In the genomic region with DNA sequence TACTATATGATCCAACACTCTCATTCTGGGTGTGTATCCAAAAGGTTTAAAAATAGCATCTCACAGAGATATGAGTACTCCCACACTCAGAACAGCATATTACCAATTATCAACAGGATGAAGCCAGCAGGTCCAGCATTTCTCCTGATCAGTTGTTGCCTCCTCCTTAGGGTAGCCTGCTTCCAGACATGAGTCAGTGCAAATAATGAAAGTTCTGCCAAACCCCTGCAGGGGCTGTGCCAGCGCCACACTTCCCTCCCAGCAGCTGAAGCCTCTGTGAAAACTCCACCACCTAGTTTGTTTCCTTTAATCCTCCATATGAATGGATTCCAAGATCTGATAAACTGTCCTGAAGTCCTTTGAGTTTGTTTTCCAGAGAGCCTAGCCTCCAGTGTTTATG, we compare ENCODE assay signal across 27 mouse cellular contexts. TPM values are rescaled to one million over a fixed set of nuclear protein-coding genes. Genes with fewer than 3 reads are reported as not detected.
DNase-seq lines count a peak whose midpoint lies in the region; ATAC-seq and TF ChIP-seq lines count a peak whose summit lies in the region.
"Had no signal": no experiment of that assay in that cellular context is flagged by ENCODE, and none has a peak within 500 bp of the region (broad histone marks: within the 10 kb centered on the region; RNA-seq: fewer than 3 reads in every experiment).

No protein-coding gene starts in this region.

- H3K27me3 ChIP-seq in hindbrain, embryonic 14.5 days (ENCODE audit: control insufficient read depth, insufficient read depth, low read length): peaks cover 24% of the 10 kb centered on the region

- H3K4me1 ChIP-seq in hindbrain, embryonic 14.5 days (replicated peaks; ENCODE audit: control insufficient read depth, insufficient read depth, low read length): peaks cover 6% of the 10 kb centered on the region; the same call in 1 of the 2 replicates

- H3K9ac ChIP-seq in hindbrain, embryonic 14.5 days: no peak overlapping the region
- H3K9ac ChIP-seq: forebrain, embryonic 12.5 days; hindbrain, embryonic 15.5 days; limb, embryonic 12.5 days; liver, embryonic 12.5 days; lung, embryonic 14.5 days; neural tube, embryonic 15.5 days had no signal

- H3K27ac ChIP-seq in layer of hippocampus, adult 2 months: peak overlapping the region; percentile 23; the same call in 1 of the 2 replicates
- no peak overlapping the region for H3K27ac ChIP-seq in hindbrain, embryonic 14.5 days
- H3K27ac ChIP-seq: embryonic facial prominence, embryonic 10.5 days; forebrain, embryonic 12.5 days; hindbrain, embryonic 15.5 days; limb, embryonic 12.5 days; liver, embryonic 12.5 days; neural tube, embryonic 15.5 days had no signal

- peak; percentile 14 to 20 for DNase-seq in layer of hippocampus, adult 2 months (ENCODE audit: low spot score in 2 of 2)
- no peak for DNase-seq in layer of hippocampus, postnatal 25 days (ENCODE audit: extremely low spot score in 1 of 2, low spot score in 1 of 2)
- DNase-seq in 3134 (ENCODE audit: extremely low read depth, insufficient read length, low spot score) (peak; percentile 17), 3T3-L1 (ENCODE audit: low read depth, low spot score) (peak; percentile 59)
- DNase-seq in layer of hippocampus, adult 9-10 months (ENCODE audit: low spot score): peak; percentile 12
- DNase-seq in hindbrain, embryonic 14.5 days (ENCODE audit: low spot score): no peak
- no peak for DNase-seq in natural killer cell, adult 2 months (ENCODE audit: low spot score in 2 of 2)
- DNase-seq: adrenal gland, postnatal 25 days; cerebellum, adult 9-10 months; gastrocnemius, postnatal 36 days; heart, postnatal 14 days; kidney, postnatal 36 days; lung, embryonic 14.5 days; midbrain, embryonic 14.5 days; thymus, postnatal 25 days had no signal

- 0 out of 2 replicates have a peak, but pooled peaks cover 4% of the 10 kb centered on the region for H3K9me3 ChIP-seq in hindbrain, embryonic 14.5 days (ENCODE audit: control insufficient read depth, low read length)
- H3K9me3 ChIP-seq: embryonic facial prominence, embryonic 10.5 days; forebrain, embryonic 12.5 days; hindbrain, embryonic 15.5 days; limb, embryonic 12.5 days; liver, embryonic 12.5 days; neural tube, embryonic 15.5 days had no signal

- WGBS in hindbrain, embryonic 14.5 days: 74% methylated on average over 1 of the region's 1 CpGs

- no peak overlapping the region for H3K4me3 ChIP-seq in layer of hippocampus, adult 2 months
- no peak overlapping the region for H3K4me3 ChIP-seq in hindbrain, embryonic 14.5 days (replicated peaks; ENCODE audit: low read length)
- H3K4me3 ChIP-seq: embryonic facial prominence, embryonic 10.5 days; forebrain, embryonic 12.5 days; hindbrain, embryonic 15.5 days; limb, embryonic 12.5 days; liver, embryonic 12.5 days; neural tube, embryonic 15.5 days had no signal

- H3K4me2 ChIP-seq in hindbrain, embryonic 14.5 days (replicated peaks): no peak overlapping the region
- H3K4me2 ChIP-seq: forebrain, embryonic 12.5 days; heart, embryonic 11.5 days; hindbrain, embryonic 15.5 days; limb, embryonic 12.5 days; liver, embryonic 12.5 days; lung, embryonic 14.5 days; neural tube, embryonic 15.5 days had no signal

- no peak for ATAC-seq in hindbrain, embryonic 14.5 days (ENCODE audit: low FRiP score)
- ATAC-seq: CD4-positive, CD25-positive, alpha-beta regulatory T cell, adult 4 months; intestine, embryonic 16.5 days; liver, embryonic 12.5 days had no signal

- no peaks in the 10 kb centered on the region for H3K36me3 ChIP-seq in hindbrain, embryonic 14.5 days (replicated peaks; ENCODE audit: control insufficient read depth, insufficient read depth)
- H3K36me3 ChIP-seq: embryonic facial prominence, embryonic 10.5 days; forebrain, embryonic 12.5 days; hindbrain, embryonic 15.5 days; limb, embryonic 12.5 days; liver, embryonic 12.5 days; neural tube, embryonic 15.5 days had no signal

- TF ChIP-seq CTCF in layer of hippocampus, adult 2 months (conservative IDR thresholded peaks at IDR 0.05): 0 out of 2 replicates have a peak, but pooled peaks have one; percentile 14

RNA-seq across cellular contexts. Expression of gene Gm37240, which starts 4.3 kb away (rescaled TPM):
- total RNA-seq in layer of hippocampus, adult 2 months (2021): 1 to 10 TPM; 1.4 to 2.4 TPM
- 1 to 10 TPM in 1 of 2 experiments, under 1 TPM in 1; 0.92 to 1.4 TPM for total RNA-seq in layer of hippocampus, postnatal 25 days (2021)
- 0.94 and 1.3 TPM in 2 replicates for polyA plus RNA-seq in hindbrain, embryonic 14.5 days (2014; fragmentation: Nextera tagmentation; extraction: Ambion mirVana)
- total RNA-seq: common myeloid progenitor, adult 5-6 weeks; megakaryocyte progenitor cell, adult 5-6 weeks had no signal
- polyA plus RNA-seq: testis, adult 2 months had no signal

RNA-seq across cellular contexts. Expression of gene Glt28d2, which starts 4.3 kb away (rescaled TPM):
- total RNA-seq in layer of hippocampus, adult 2 months (2021): under 1 TPM; 0.13 to 0.22 TPM
- under 1 TPM; 0.20 to 0.40 TPM for total RNA-seq in layer of hippocampus, postnatal 25 days (2021)
- 0.37 and 0.53 TPM in 2 replicates for polyA plus RNA-seq in hindbrain, embryonic 14.5 days (2014; fragmentation: Nextera tagmentation; extraction: Ambion mirVana)
- total RNA-seq: common myeloid progenitor, adult 5-6 weeks; megakaryocyte progenitor cell, adult 5-6 weeks had no signal

Comparison
In these comparisons a context has a peak if more than half of its experiments do, and no peak if none do; other contexts are left out.
1. DNase-seq: peak in layer of hippocampus, adult 2 months (2 of 2), 3134 (single experiment), 3T3-L1 (single experiment) and layer of hippocampus, adult 9-10 months (single experiment); none in layer of hippocampus, postnatal 25 days (0 of 2), hindbrain, embryonic 14.5 days (single experiment) and natural killer cell, adult 2 months (0 of 2).